Mouse (Mus musculus) hindlimb bud, embryonic 11.5 days (tissue): ENCODE measurements around the gene Pik3cd.

ENCODE experiments used
- DNase-seq: peaks from one replicate; pipeline ENCODE4 v3.0.0-alpha.2; 2012; ENCODE audit warnings: low read depth, low spot score; ENCODE audit errors: extremely low spot score

Gene Pik3cd

GRCm38 (mm10) chr4:149611376-149612044 is 90.9 kb downstream of the Pik3cd start:
- peak; percentile 42 for DNase-seq

- DNase-seq = no peak
Observed at GRCm38 (mm10) chr4:149609256-149610025, 92.9 kb downstream of the Pik3cd start.

- no peak for DNase-seq
Observed at GRCm38 (mm10) chr4:149608309-149608638, 94.1 kb downstream of the Pik3cd start.

GRCm38 (mm10) chr4:149607591-149608308 is 94.6 kb downstream of the Pik3cd start:
- DNase-seq = no peak

GRCm38 (mm10) chr4:149606766-149607358 is 95.5 kb downstream of the Pik3cd start:
- DNase-seq = no peak

GRCm38 (mm10) chr4:149606056-149606455 is 96.3 kb downstream of the Pik3cd start:
- no peak for DNase-seq

- no peak for DNase-seq
Observed at GRCm38 (mm10) chr4:149604518-149604917, 97.9 kb downstream of the Pik3cd start.

GRCm38 (mm10) chr4:149603860-149604259 is 98.5 kb downstream of the Pik3cd start:
- no peak for DNase-seq

- DNase-seq = no peak
Observed at GRCm38 (mm10) chr4:149602236-149602635, 100.1 kb downstream of the Pik3cd start.

GRCm38 (mm10) chr4:149601484-149601883 is 100.9 kb downstream of the Pik3cd start:
- DNase-seq = no peak

- no peak for DNase-seq
Observed at GRCm38 (mm10) chr4:149600130-149600529, 102.2 kb downstream of the Pik3cd start.

GRCm38 (mm10) chr4:149599549-149599948 is 102.8 kb downstream of the Pik3cd start:
- DNase-seq = no peak
